9 mouse cellular contexts compared by ENCODE assay signal in genomic region chr2:13558607-13559262, GRCm38 (mm10). TPM values are rescaled to one million over a fixed set of nuclear protein-coding genes. Genes with fewer than 3 reads are reported as not detected.
DNase-seq lines count a peak whose midpoint lies in the region; ATAC-seq and TF ChIP-seq lines count a peak whose summit lies in the region.
"Had no signal": no experiment of that assay in that cellular context is flagged by ENCODE, and none has a peak within 500 bp of the region (broad histone marks: within the 10 kb centered on the region; RNA-seq: fewer than 3 reads in every experiment).

No protein-coding gene starts in this region.

- peak; percentile 58 for ATAC-seq in liver, embryonic 12.5 days
- ATAC-seq in monocyte, adult 5-6 weeks (replicated peaks; ENCODE audit: insufficient number of reproducible peaks, low FRiP score, low TSS enrichment, poor library complexity, severe bottlenecking) = peak; percentile 100

- H3K27ac ChIP-seq in liver, embryonic 12.5 days = no peak overlapping the region
- no peak overlapping the region for H3K27ac ChIP-seq in left cerebral cortex, adult 2 months
- H3K27ac ChIP-seq: layer of hippocampus, adult 2 months had no signal

- H3K4me2 ChIP-seq in liver, embryonic 12.5 days = no peak overlapping the region

- intact Hi-C loops in heart, postnatal 36 days (cut with DNase I) = no loop called here
- intact Hi-C loops in left cerebral cortex, adult 2 months (cut with DNase I) = no loop called here

- 12% methylated on average over 5 of the region's 5 CpGs for WGBS in liver, embryonic 12.5 days (ENCODE audit: insufficient replicate concordance)

- peaks cover 5% of the 10 kb centered on the region for H3K27me3 ChIP-seq in liver, embryonic 12.5 days (replicated peaks)

- no peaks in the 10 kb centered on the region for H3K36me3 ChIP-seq in liver, embryonic 12.5 days

- DNase-seq in liver (no peak), NIH3T3 (ENCODE audit: low read depth) (peak; percentile 76)
- DNase-seq in heart, postnatal 36 days = peak; percentile 14 to 38
- no peak for DNase-seq in kidney, postnatal 25 days
- no peak for DNase-seq in urinary bladder, postnatal 25 days (ENCODE audit: low spot score)
- no peak for DNase-seq in left cerebral cortex, adult 2 months (ENCODE audit: extremely low spot score in 1 of 2, low spot score in 2 of 2)

- H3K4me3 ChIP-seq in liver, embryonic 12.5 days = no peak overlapping the region
- H3K4me3 ChIP-seq in left cerebral cortex, adult 2 months = no peak overlapping the region
- H3K4me3 ChIP-seq: layer of hippocampus, adult 2 months had no signal

- H3K9me3 ChIP-seq in liver, embryonic 12.5 days (replicated peaks) = no peaks in the 10 kb centered on the region

- H3K9ac ChIP-seq in liver, embryonic 12.5 days = no peak overlapping the region

- TF ChIP-seq CTCF in left cerebral cortex, adult 2 months (IDR thresholded peaks at IDR 0.05) = no peak

- H3K4me1 ChIP-seq in liver, embryonic 12.5 days = 0 out of 2 replicates have a peak, but pooled peaks cover 4% of the 10 kb centered on the region

RNA-seq across cellular contexts. Expression of gene Trdmt1, which starts 14.3 kb away (rescaled TPM):
- 6.3 and 6.6 TPM in 2 replicates for polyA plus RNA-seq in liver, embryonic 12.5 days (2016; fragmentation: Nextera tagmentation; extraction: Ambion mirVana)
- total RNA-seq in heart, postnatal 36 days (2021) = 1 to 10 TPM; 6.5 to 8.0 TPM
- total RNA-seq in monocyte, adult 5-6 weeks (2017) = 5.6 to 15.4 TPM (median 15.0 TPM) in 3 replicates
- total RNA-seq in left cerebral cortex, adult 2 months (2021) = 1 to 10 TPM; 5.8 to 7.1 TPM

RNA-seq across cellular contexts. Expression of gene Vim, which starts 15.0 kb away (rescaled TPM):
- 114 and 120 TPM in 2 replicates for polyA plus RNA-seq in liver, embryonic 12.5 days (2016; fragmentation: Nextera tagmentation; extraction: Ambion mirVana)
- 100 to 1,000 TPM; 352 to 374 TPM for total RNA-seq in heart, postnatal 36 days (2021)
- total RNA-seq in monocyte, adult 5-6 weeks (2017) = 1,067 to 1,239 TPM (median 1,097 TPM) in 3 replicates
- 10 to 100 TPM; 54.3 to 55.5 TPM for total RNA-seq in left cerebral cortex, adult 2 months (2021)

Comparison
In these comparisons a context has a peak if more than half of its experiments do, and no peak if none do; other contexts are left out.
1. DNase-seq: peak in NIH3T3 (single experiment) and heart, postnatal 36 days (2 of 2); none in liver (single experiment), kidney, postnatal 25 days (0 of 2), urinary bladder, postnatal 25 days (single experiment) and left cerebral cortex, adult 2 months (0 of 2).
2. RNA of gene Vim, which starts 15.0 kb away (total RNA-seq): 1,067 to 1,239 TPM in monocyte, adult 5-6 weeks and 352 to 374 TPM in heart, postnatal 36 days; 54.3 to 55.5 TPM in left cerebral cortex, adult 2 months; every median in the first group is over 4 times any median in the second.